Mouse (Mus musculus): ENCODE measurements around the gene D17Wsu92e. TPM values are rescaled to one million over a fixed set of nuclear protein-coding genes. Genes with fewer than 3 reads are reported as not detected.
A peak's percentile ranks its signal among the peaks of the same experiment; 100 is the strongest.

D17Wsu92e gene
- total RNA-seq, 1 experiment from 2014 or later = 76.8 TPM

DNA sequence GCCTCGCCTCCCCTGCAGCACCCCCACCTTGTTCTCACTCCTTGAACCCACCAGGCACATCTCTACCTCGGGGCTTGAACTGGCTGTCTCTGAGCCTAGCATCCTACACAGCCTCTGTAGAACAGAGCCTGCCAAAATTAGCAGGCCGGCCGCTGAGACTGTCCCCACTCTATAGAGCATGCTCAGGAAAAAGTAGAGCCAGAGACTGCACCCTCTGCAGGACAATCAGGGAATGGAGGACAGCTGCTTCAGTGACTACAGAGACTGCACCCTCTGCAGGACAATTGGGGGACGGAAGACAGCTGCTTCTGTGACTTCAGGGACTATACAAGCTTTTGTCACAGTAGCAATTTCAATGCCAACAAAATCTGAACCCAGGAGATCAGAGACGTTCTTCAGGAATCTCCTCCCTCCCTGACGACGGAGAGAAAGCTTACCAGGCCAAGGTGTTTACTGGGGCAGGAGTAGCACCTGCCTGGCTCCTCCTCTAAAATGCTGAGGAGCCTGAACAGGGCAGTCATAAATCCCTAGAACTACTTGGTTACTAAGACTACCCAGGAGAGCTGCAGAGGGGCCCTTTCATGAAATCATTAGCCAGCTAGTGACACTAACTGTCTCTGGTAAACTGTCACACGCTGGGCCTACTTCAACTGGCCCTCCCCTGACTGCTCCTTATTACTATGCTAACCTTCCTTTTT lies 58.7 kb downstream of the D17Wsu92e start:
- ATAC-seq (ENCODE audit: extremely low read depth, insufficient number of reproducible peaks, low FRiP score, poor library complexity, severe bottlenecking) = peak; percentile 20; the same call in 1 of the 2 replicates

GRCm38 (mm10) chr17:27760169-27760568 lies 60.3 kb downstream of the D17Wsu92e start:
- ATAC-seq (ENCODE audit: extremely low read depth, insufficient number of reproducible peaks, low FRiP score, poor library complexity, severe bottlenecking) = no peak

GRCm38 (mm10) chr17:27751314-27752202 lies 68.9 kb downstream of the D17Wsu92e start:
- ATAC-seq (ENCODE audit: extremely low read depth, insufficient number of reproducible peaks, low FRiP score, poor library complexity, severe bottlenecking) = no peak

GRCm38 (mm10) chr17:27750451-27750942 lies 70.0 kb downstream of the D17Wsu92e start:
- ATAC-seq (ENCODE audit: extremely low read depth, insufficient number of reproducible peaks, low FRiP score, poor library complexity, severe bottlenecking) = no peak

GRCm38 (mm10) chr17:27748123-27748522 lies 72.3 kb downstream of the D17Wsu92e start:
- ATAC-seq (ENCODE audit: extremely low read depth, insufficient number of reproducible peaks, low FRiP score, poor library complexity, severe bottlenecking) = no peak

DNA sequence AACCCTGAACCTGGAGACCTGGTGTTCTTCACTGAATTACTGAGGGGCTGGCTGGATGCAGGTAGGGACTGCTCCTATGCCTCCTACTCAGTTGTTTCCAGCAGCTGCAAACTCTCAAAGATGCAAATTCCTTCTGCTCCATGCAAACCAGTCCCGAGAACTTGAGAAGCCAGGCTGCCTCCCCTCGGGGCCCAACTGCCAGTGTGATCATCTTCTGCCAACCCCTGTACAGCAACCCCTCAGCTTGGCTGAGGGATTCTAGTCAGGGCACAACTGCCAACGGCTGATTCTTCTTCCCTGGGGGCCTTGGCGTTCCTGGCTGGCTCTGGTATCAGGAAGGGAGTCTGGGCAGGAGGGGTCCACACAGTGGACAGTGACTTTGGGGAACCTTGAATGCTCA lies 74.0 kb downstream of the D17Wsu92e start:
- no peak for ATAC-seq (ENCODE audit: extremely low read depth, insufficient number of reproducible peaks, low FRiP score, poor library complexity, severe bottlenecking)

DNA sequence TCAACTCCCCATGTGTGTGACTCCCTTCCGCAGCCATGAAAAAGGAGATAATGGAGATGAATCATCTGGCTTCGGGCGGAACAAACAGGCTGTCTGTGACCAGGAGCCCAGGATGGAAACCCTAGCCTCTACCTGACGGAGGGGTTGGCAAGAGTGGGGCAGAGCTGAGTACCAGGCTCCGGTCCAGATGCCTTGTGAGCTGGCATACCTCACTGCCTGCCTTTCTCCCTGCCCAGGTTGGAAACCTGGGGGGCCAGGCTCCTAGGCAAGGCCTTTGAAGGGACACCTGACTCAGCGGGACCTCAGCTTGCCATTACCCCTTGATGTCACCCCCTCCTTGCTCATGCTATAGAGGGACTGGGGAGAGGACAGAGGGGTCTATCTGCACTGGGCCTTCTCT lies 79.5 kb downstream of the D17Wsu92e start:
- ATAC-seq (ENCODE audit: extremely low read depth, insufficient number of reproducible peaks, low FRiP score, poor library complexity, severe bottlenecking) = no peak

GRCm38 (mm10) chr17:27734344-27735073 lies 85.9 kb downstream of the D17Wsu92e start:
- ATAC-seq (ENCODE audit: extremely low read depth, insufficient number of reproducible peaks, low FRiP score, poor library complexity, severe bottlenecking) = no peak

DNA sequence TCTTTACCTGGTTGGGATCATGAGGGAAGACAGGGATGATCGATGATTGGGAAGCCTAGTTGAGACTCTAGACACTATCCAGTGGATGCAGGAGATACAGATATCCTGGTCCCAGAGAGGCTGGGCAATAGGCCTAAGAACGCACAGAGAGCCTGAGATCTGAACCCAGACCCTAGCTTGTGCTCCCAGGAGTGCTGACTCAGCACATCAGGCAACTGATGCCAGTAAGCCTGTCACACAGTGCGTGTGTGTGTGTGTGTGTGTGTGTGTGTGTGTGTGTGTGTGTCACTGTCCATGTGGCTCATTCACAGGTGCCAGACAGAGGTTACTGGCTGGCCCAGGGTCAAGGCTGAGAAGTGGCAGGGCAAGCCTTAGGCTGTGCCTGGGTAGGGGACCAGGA lies 87.8 kb downstream of the D17Wsu92e start:
- ATAC-seq (ENCODE audit: extremely low read depth, insufficient number of reproducible peaks, low FRiP score, poor library complexity, severe bottlenecking) = no peak

DNA sequence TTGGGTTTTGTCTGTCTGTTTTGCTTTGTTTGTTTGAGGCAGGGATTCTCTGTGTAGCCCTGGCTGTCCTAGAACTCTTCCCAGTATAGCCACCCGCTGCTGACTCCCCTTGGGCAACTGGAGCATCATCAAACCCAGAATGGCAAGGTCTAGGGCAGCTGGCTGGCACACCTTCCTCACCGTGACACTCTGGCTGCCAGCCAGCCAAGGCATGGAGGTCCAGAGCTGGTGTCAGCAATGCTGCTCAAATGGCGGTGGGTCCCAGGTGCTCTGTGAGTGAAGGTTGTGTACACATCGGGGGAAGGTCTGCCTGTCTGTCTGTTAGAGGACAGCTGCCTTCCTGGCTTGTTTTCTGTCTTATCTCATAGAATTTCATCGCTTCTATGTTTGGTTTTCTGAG lies 88.3 kb downstream of the D17Wsu92e start:
- no peak for ATAC-seq (ENCODE audit: extremely low read depth, insufficient number of reproducible peaks, low FRiP score, poor library complexity, severe bottlenecking)

- ATAC-seq (ENCODE audit: extremely low read depth, insufficient number of reproducible peaks, low FRiP score, poor library complexity, severe bottlenecking) = no peak
Observed at GRCm38 (mm10) chr17:27728770-27729169, 91.7 kb downstream of the D17Wsu92e start, which contains the start of gene Spdef. Gene Spdef (minus strand): TSS chr17:27728955.

GRCm38 (mm10) chr17:27726527-27726926 lies 93.9 kb downstream of the D17Wsu92e start:
- no peak for ATAC-seq (ENCODE audit: extremely low read depth, insufficient number of reproducible peaks, low FRiP score, poor library complexity, severe bottlenecking)

DNA sequence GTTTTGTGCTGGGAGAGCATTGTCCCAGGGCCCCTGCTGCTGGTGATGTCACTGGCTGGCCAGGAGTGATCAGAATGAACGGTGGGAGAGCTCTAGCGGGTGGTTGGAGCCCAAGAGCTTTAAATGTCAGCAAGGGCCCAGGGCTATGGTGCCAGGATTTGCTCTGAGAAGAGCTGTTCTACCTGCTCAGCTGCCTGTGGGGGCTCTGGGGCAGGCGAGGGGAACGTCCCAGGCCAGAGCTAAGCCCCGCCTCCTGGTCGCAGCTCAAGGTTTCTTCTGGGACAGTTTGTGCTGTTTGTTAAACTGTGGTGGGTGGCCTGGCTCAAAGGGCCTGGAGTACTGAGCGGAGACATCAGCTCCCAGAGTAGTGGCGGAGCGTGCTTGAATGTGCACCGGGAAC lies 95.0 kb downstream of the D17Wsu92e start:
- no peak for ATAC-seq (ENCODE audit: extremely low read depth, insufficient number of reproducible peaks, low FRiP score, poor library complexity, severe bottlenecking)

- no peak for ATAC-seq (ENCODE audit: extremely low read depth, insufficient number of reproducible peaks, low FRiP score, poor library complexity, severe bottlenecking)
Observed at GRCm38 (mm10) chr17:27725011-27725410, 95.4 kb downstream of the D17Wsu92e start.

- no peak for ATAC-seq (ENCODE audit: extremely low read depth, insufficient number of reproducible peaks, low FRiP score, poor library complexity, severe bottlenecking)
Observed at GRCm38 (mm10) chr17:27724327-27724726, 96.1 kb downstream of the D17Wsu92e start.

- ATAC-seq (ENCODE audit: extremely low read depth, insufficient number of reproducible peaks, low FRiP score, poor library complexity, severe bottlenecking) = no peak
Observed at GRCm38 (mm10) chr17:27721125-27721664, 99.3 kb downstream of the D17Wsu92e start.

- no peak for ATAC-seq (ENCODE audit: extremely low read depth, insufficient number of reproducible peaks, low FRiP score, poor library complexity, severe bottlenecking)
Observed at GRCm38 (mm10) chr17:27720326-27720725, 100.1 kb downstream of the D17Wsu92e start.

DNA sequence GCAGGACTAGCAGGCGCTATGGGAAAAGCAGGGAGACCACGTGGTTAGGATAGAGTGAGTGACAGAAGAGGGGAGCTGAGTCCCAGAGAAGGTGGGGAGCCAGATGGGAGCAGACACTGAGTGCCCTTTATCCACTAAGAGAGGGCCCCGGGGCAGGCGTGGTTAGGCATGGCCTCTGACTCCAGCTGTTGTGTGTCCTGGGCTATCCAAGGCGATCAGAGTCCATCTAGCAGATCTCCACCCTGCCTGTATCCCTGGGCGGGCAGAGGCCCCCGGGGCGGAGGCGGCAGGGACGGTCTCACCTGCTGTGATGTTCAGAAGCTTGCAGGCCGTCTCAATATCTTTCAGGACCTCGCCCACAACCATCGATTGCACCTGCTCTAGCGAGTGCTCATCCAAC lies 100.8 kb downstream of the D17Wsu92e start:
- ATAC-seq (ENCODE audit: extremely low read depth, insufficient number of reproducible peaks, low FRiP score, poor library complexity, severe bottlenecking) = no peak

- no peak for ATAC-seq (ENCODE audit: extremely low read depth, insufficient number of reproducible peaks, low FRiP score, poor library complexity, severe bottlenecking)
Observed at GRCm38 (mm10) chr17:27718250-27718649, 102.2 kb downstream of the D17Wsu92e start.
